10 mouse cellular contexts compared by ENCODE assay signal in genomic region chr17:31344172-31344801, GRCm38 (mm10). TPM values are rescaled to one million over a fixed set of nuclear protein-coding genes. Genes with fewer than 3 reads are reported as not detected.
DNase-seq lines count a peak whose midpoint lies in the region; ATAC-seq and TF ChIP-seq lines count a peak whose summit lies in the region.
"Had no signal": no experiment of that assay in that cellular context is flagged by ENCODE, and none has a peak within 500 bp of the region (broad histone marks: within the 10 kb centered on the region; RNA-seq: fewer than 3 reads in every experiment).

No protein-coding gene starts in this region.

- 0 out of 2 replicates have a peak, but pooled peaks cover 2% of the 10 kb centered on the region for H3K4me1 ChIP-seq in midbrain, embryonic 11.5 days (ENCODE audit: control insufficient read depth, insufficient read depth, low read length)
- peaks cover 5% of the 10 kb centered on the region for H3K4me1 ChIP-seq in midbrain, embryonic 13.5 days (replicated peaks)
- H3K4me1 ChIP-seq in forebrain, embryonic 14.5 days (ENCODE audit: control insufficient read depth, insufficient read depth, low read length), result no peaks in the 10 kb centered on the region
- H3K4me1 ChIP-seq in kidney, adult 2 months (ENCODE audit: control insufficient read depth, insufficient read depth, low read length), result peaks cover 2% of the 10 kb centered on the region; the same call in 1 of the 2 replicates
- no peaks in the 10 kb centered on the region for H3K4me1 ChIP-seq in liver, adult 2 months (ENCODE audit: control insufficient read depth, insufficient read depth, low read length)

- ATAC-seq in midbrain, embryonic 11.5 days (ENCODE audit: low FRiP score), result no peak
- ATAC-seq in midbrain, embryonic 13.5 days, result no peak
- peak; percentile 26; the same call in 1 of the 2 replicates for ATAC-seq in forebrain, embryonic 14.5 days

- H3K36me3 ChIP-seq in midbrain, embryonic 11.5 days (ENCODE audit: control insufficient read depth, insufficient read depth, low read length), result no peaks in the 10 kb centered on the region
- peaks cover 9% of the 10 kb centered on the region; the same call in 1 of the 2 replicates for H3K36me3 ChIP-seq in midbrain, embryonic 13.5 days
- H3K36me3 ChIP-seq in forebrain, embryonic 14.5 days (ENCODE audit: control insufficient read depth, insufficient read depth, low read length), result no peaks in the 10 kb centered on the region
- H3K36me3 ChIP-seq in kidney, adult 2 months (ENCODE audit: control insufficient read depth, insufficient read depth, low read length), result no peaks in the 10 kb centered on the region
- H3K36me3 ChIP-seq in liver, adult 2 months (ENCODE audit: control insufficient read depth, insufficient read depth, low read length), result no peaks in the 10 kb centered on the region

- TF ChIP-seq POLR2A in brain, embryonic 14.5 days (IDR thresholded peaks at IDR 0.05; ENCODE audit: borderline replicate concordance, extremely low read depth, insufficient read depth, insufficient read length, poor library complexity, severe bottlenecking), result no peak
- TF ChIP-seq POLR2A in kidney, adult 2 months (IDR thresholded peaks at IDR 0.05; ENCODE audit: low read depth, low read length), result no peak
- no peak for TF ChIP-seq POLR2A in liver, adult 2 months (IDR thresholded peaks at IDR 0.05; ENCODE audit: extremely low read depth, insufficient read depth, low read length)

- peak; percentile 98 for DNase-seq in midbrain, embryonic 11.5 days (ENCODE audit: low spot score, missing footprints)
- DNase-seq in brain, embryonic 14.5 days (ENCODE audit: low read depth), result peak; percentile 73
- DNase-seq in forebrain, embryonic 14.5 days (ENCODE audit: low spot score), result peak; percentile 72
- peak; percentile 77 for DNase-seq in kidney, adult 2 months
- peak; percentile 51 for DNase-seq in liver, adult 2 months (ENCODE audit: extremely low read depth, low read depth, low spot score)
- peak; percentile 80 for DNase-seq in retina, embryonic 14.5 days (ENCODE audit: low spot score)
- DNase-seq in thymus, postnatal 4 days, result peak; percentile 92

- no peak overlapping the region for H3K4me2 ChIP-seq in midbrain, embryonic 11.5 days
- no peak overlapping the region for H3K4me2 ChIP-seq in midbrain, embryonic 13.5 days (replicated peaks)
- H3K4me2 ChIP-seq in forebrain, embryonic 14.5 days (ENCODE audit: low read length), result no peak overlapping the region
- H3K4me2 ChIP-seq: neural tube, embryonic 13.5 days had no signal

- H3K9me3 ChIP-seq in midbrain, embryonic 11.5 days (ENCODE audit: control insufficient read depth, low read length), result no peaks in the 10 kb centered on the region
- no peaks in the 10 kb centered on the region for H3K9me3 ChIP-seq in midbrain, embryonic 13.5 days
- H3K9me3 ChIP-seq in forebrain, embryonic 14.5 days (replicated peaks; ENCODE audit: control insufficient read depth, low read length), result no peaks in the 10 kb centered on the region
- H3K9me3 ChIP-seq: neural tube, embryonic 13.5 days had no signal

- H3K4me3 ChIP-seq in midbrain, embryonic 11.5 days (ENCODE audit: low read depth, low read length), result no peak overlapping the region
- H3K4me3 ChIP-seq in midbrain, embryonic 13.5 days (replicated peaks), result no peak overlapping the region
- H3K4me3 ChIP-seq in forebrain, embryonic 14.5 days (ENCODE audit: low read depth, low read length), result no peak overlapping the region
- no peak overlapping the region for H3K4me3 ChIP-seq in kidney, adult 2 months (ENCODE audit: insufficient read depth, low read depth, low read length)
- H3K4me3 ChIP-seq in liver, adult 2 months (ENCODE audit: insufficient read depth, low read depth, low read length), result no peak overlapping the region
- H3K4me3 ChIP-seq: erythroblast, embryonic 14.5 days; neural tube, embryonic 13.5 days had no signal

- no peaks in the 10 kb centered on the region for H3K27me3 ChIP-seq in midbrain, embryonic 11.5 days (ENCODE audit: control insufficient read depth, insufficient read depth, low read length)
- H3K27me3 ChIP-seq in midbrain, embryonic 13.5 days, result no peaks in the 10 kb centered on the region
- no peaks in the 10 kb centered on the region for H3K27me3 ChIP-seq in forebrain, embryonic 14.5 days (replicated peaks; ENCODE audit: control insufficient read depth, insufficient read depth, low read length)
- no peaks in the 10 kb centered on the region for H3K27me3 ChIP-seq in kidney, adult 2 months (replicated peaks; ENCODE audit: control insufficient read depth, insufficient read depth, low read length)
- no peaks in the 10 kb centered on the region for H3K27me3 ChIP-seq in liver, adult 2 months (ENCODE audit: control insufficient read depth, insufficient read depth, low read length)
- H3K27me3 ChIP-seq: neural tube, embryonic 13.5 days had no signal

- WGBS in midbrain, embryonic 11.5 days, result 41% methylated on average over 5 of the region's 5 CpGs
- WGBS in midbrain, embryonic 13.5 days, result 48% methylated on average over 5 of the region's 5 CpGs
- 44% methylated on average over 5 of the region's 5 CpGs for WGBS in forebrain, embryonic 14.5 days
- WGBS in kidney, adult 2 months, result 49% methylated on average over 5 of the region's 5 CpGs
- WGBS in liver, adult 2 months, result 46% methylated on average over 5 of the region's 5 CpGs

- no peak overlapping the region for H3K9ac ChIP-seq in midbrain, embryonic 11.5 days (ENCODE audit: low read length)
- H3K9ac ChIP-seq in midbrain, embryonic 13.5 days (replicated peaks), result no peak overlapping the region
- no peak overlapping the region for H3K9ac ChIP-seq in forebrain, embryonic 14.5 days (ENCODE audit: low read length)
- H3K9ac ChIP-seq in liver, adult 2 months (ENCODE audit: low read depth, low read length), result no peak overlapping the region
- H3K9ac ChIP-seq: neural tube, embryonic 13.5 days had no signal

- no peak overlapping the region for H3K27ac ChIP-seq in midbrain, embryonic 11.5 days (ENCODE audit: low read depth, low read length)
- no peak overlapping the region for H3K27ac ChIP-seq in midbrain, embryonic 13.5 days
- H3K27ac ChIP-seq in forebrain, embryonic 14.5 days (ENCODE audit: low read depth, low read length), result no peak overlapping the region
- H3K27ac ChIP-seq in kidney, adult 2 months (ENCODE audit: insufficient read depth, low read depth, low read length), result no peak overlapping the region
- no peak overlapping the region for H3K27ac ChIP-seq in liver, adult 2 months (replicated peaks; ENCODE audit: insufficient read depth, low read depth, low read length)
- H3K27ac ChIP-seq: neural tube, embryonic 13.5 days had no signal

- H3K79me2 ChIP-seq in liver, adult 2 months (ENCODE audit: control insufficient read depth, insufficient read depth, low read length), result no peaks in the 10 kb centered on the region

- TF ChIP-seq CTCF in brain, embryonic 14.5 days (IDR thresholded peaks at IDR 0.05; ENCODE audit: borderline replicate concordance, extremely low read depth, insufficient read depth, insufficient read length), result peak; percentile 79
- TF ChIP-seq CTCF in kidney, adult 2 months (conservative IDR thresholded peaks at IDR 0.05; ENCODE audit: insufficient read depth, insufficient read length, low read depth, low read length), result peak; percentile 81
- TF ChIP-seq CTCF in liver, adult 2 months (IDR thresholded peaks at IDR 0.05; ENCODE audit: low read depth, low read length), result peak; percentile 88

RNA-seq across cellular contexts. Expression of gene Pde9a, which starts 41.7 kb away (rescaled TPM):
- 23.4 and 23.5 TPM in 2 replicates for polyA plus RNA-seq in midbrain, embryonic 11.5 days (2014; fragmentation: Nextera tagmentation; extraction: Ambion mirVana)
- polyA plus RNA-seq in midbrain, embryonic 13.5 days (2015; fragmentation: Nextera tagmentation; extraction: Ambion mirVana), result 42.0 and 46.2 TPM in 2 replicates
- polyA plus RNA-seq in brain, embryonic 14.5 days (2012; rRNA removed), result 60.9 and 112 TPM in 2 replicates
- 60.7 and 68.5 TPM in 2 replicates for polyA plus RNA-seq in forebrain, embryonic 14.5 days (2014; fragmentation: Nextera tagmentation; extraction: Ambion mirVana)
- polyA plus RNA-seq in kidney, adult 2 months (2012; rRNA removed), result 74.3 and 106 TPM in 2 replicates
- total RNA-seq in liver, adult 2 months (2014; rRNA removed), result 9.1 and 12.6 TPM in 2 replicates
- polyA plus RNA-seq in liver, adult 2 months (2012; rRNA removed), result 51.1 and 66.9 TPM in 2 replicates
- polyA plus RNA-seq: erythroblast, embryonic 14.5 days had no signal

RNA-seq across cellular contexts. Expression of gene Slc37a1, which starts 57.7 kb away (rescaled TPM):
- 5.8 and 6.6 TPM in 2 replicates for polyA plus RNA-seq in midbrain, embryonic 11.5 days (2014; fragmentation: Nextera tagmentation; extraction: Ambion mirVana)
- polyA plus RNA-seq in midbrain, embryonic 13.5 days (2015; fragmentation: Nextera tagmentation; extraction: Ambion mirVana), result 11.4 and 17.4 TPM in 2 replicates
- polyA plus RNA-seq in brain, embryonic 14.5 days (2012; rRNA removed), result 19.7 and 21.3 TPM in 2 replicates
- polyA plus RNA-seq in forebrain, embryonic 14.5 days (2014; fragmentation: Nextera tagmentation; extraction: Ambion mirVana), result 6.9 and 7.9 TPM in 2 replicates
- 6.3 and 6.5 TPM in 2 replicates for polyA plus RNA-seq in kidney, adult 2 months (2012; rRNA removed)
- 1.4 and 3.6 TPM in 2 replicates for total RNA-seq in liver, adult 2 months (2014; rRNA removed)
- 1.8 and 4.7 TPM in 2 replicates for polyA plus RNA-seq in liver, adult 2 months (2012; rRNA removed)
